Mouse (Mus musculus) liver (tissue): ENCODE results near the gene Xpo6.

ENCODE experiments used
- DNase-seq: peaks from one replicate; pipeline ENCODE4 v3.0.0-alpha.2; 2020; ENCODE audit warnings: mixed read lengths

Xpo6 gene

GRCm38 (mm10) chr7:126191471-126191870 is 8.8 kb downstream of the Xpo6 start:
- no peak for DNase-seq

- no peak for DNase-seq
These were observed 10.8 kb downstream of the Xpo6 start for GRCm38 (mm10) chr7:126189517-126189916.

DNA sequence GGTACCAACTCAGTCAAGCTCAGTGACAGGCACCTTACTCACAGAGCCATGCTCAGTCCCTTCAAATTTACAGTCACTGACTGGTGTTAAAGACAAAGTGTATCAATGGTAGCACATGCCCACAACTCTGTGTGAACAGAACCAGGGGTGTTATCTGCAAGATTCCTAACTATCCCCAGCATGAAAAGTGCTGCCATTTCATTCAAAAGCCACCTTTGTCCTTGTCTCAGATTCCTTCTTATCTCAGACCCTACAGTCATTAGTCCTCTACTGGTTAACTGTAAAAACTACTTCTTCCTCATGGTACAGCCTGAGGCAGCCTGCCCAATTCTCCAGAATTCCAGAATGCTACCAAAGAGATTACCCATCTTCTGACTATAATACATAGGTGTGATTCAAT is 14.3 kb downstream of the Xpo6 start:
- no peak for DNase-seq

- DNase-seq: no peak
These were observed 16.7 kb downstream of the Xpo6 start for GRCm38 (mm10) chr7:126183583-126183982.

- no peak for DNase-seq
These were observed 18.8 kb downstream of the Xpo6 start for GRCm38 (mm10) chr7:126181487-126181886.

GRCm38 (mm10) chr7:126180956-126181355 is 19.3 kb downstream of the Xpo6 start:
- DNase-seq: peak; percentile 31

GRCm38 (mm10) chr7:126178804-126179203 is 21.5 kb downstream of the Xpo6 start:
- DNase-seq: no peak

GRCm38 (mm10) chr7:126175999-126176398 is 24.3 kb downstream of the Xpo6 start:
- no peak for DNase-seq

GRCm38 (mm10) chr7:126175456-126175855 is 24.8 kb downstream of the Xpo6 start:
- no peak for DNase-seq

DNA sequence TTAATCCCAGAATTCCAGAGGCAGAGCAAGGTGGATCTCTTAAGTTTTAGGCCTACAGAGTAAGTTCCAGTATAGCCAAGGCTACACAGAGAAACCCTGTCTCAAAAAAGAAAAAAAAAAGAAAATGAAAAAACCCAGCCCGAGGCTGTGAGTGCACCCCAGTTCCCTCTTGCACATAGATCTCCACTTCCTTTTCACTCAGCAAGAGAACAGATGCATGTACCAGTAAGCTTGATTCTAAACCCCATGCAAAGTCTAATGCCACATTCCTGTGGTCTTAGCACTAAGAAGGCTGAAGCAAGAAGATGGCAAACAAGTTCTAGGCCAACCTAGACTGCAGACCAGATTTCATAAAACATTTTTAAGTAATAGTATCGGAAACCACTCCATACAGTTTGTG is 25.4 kb downstream of the Xpo6 start:
- no peak for DNase-seq

GRCm38 (mm10) chr7:126172001-126172400 is 28.3 kb downstream of the Xpo6 start:
- no peak for DNase-seq

DNA sequence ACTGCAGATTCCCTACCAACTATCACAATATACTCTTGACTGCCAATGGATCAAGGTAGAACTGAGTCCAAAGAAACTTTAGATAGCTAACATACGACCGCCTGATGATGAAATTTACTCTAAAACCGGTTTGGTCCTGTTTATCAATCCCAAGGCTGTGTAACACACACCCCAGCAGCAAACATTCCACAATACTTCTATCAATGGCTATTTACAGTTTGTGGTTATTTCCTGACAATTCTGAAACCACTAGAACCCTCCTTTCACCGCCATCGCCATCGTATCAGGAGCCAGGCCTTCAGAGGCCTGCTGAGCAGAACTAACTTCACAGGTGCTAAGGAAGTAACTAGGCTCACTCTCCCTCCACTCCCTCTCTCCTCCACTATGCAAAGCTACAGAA is 31.7 kb downstream of the Xpo6 start:
- no peak for DNase-seq

- DNase-seq: peak; percentile 20
These were observed 32.9 kb downstream of the Xpo6 start for GRCm38 (mm10) chr7:126167426-126167825.

GRCm38 (mm10) chr7:126166571-126166970 is 33.7 kb downstream of the Xpo6 start:
- no peak for DNase-seq

- no peak for DNase-seq
These were observed 42.1 kb downstream of the Xpo6 start for GRCm38 (mm10) chr7:126158238-126158637.

DNA sequence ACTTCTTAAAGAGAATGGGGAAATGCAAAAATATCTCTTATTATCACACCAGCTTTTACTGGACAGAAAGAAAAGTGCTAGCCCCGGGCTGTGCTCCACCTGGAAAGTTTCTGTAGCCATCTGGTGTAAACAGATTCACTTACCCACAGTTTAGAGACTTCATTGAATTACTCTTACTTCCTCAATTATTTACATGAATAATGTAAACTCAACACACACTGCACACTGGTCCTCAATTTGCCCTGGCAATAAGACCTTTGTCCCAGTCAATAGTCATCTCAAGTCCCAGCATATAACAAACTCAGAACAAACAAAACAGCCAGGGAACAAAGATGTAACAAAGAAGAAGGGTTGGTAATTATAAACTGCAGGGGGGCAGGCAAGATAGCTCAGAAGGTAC is 44.6 kb downstream of the Xpo6 start:
- DNase-seq: no peak

DNA sequence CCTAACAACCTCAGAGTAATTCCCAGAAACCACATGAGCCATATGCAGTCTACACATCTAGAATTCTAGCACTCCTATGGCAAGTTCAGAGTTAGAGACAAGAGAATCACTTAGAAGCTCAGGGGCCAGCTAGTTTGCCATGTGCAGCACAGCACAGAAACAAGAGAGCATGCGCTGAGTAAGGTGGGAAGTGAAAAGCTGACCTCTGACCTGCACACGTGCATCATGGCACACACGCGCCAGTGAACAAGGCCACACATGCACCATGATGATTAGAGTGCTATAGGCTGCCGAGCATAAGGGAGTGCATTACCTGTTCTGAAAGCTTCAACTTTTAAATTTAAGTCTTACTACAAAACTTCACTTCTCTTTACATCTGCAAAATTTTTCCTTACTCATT is 45.6 kb downstream of the Xpo6 start:
- DNase-seq: no peak

DNA sequence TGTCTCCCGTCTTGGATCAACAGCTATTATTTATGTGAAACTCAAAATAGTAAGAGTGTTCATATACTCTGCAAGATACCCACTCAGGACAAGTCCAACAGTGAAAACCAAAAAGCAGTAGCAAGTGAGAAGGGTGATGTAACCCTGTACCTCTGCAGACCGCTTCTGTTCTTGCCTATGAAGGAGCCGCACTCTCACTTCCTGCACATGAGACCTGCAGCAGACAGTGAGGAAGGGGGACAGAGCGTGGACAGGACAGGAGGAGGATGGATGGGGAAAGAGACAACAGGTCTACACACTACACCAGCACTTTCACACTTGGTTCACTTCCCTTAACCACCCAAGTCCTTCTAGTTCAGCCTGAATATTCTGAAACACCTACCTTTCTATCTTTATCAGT is 48.0 kb downstream of the Xpo6 start:
- DNase-seq: no peak

- DNase-seq: no peak
These were observed 54.1 kb downstream of the Xpo6 start for GRCm38 (mm10) chr7:126146156-126146555.

- no peak for DNase-seq
These were observed 55.9 kb downstream of the Xpo6 start for GRCm38 (mm10) chr7:126144364-126144763.

DNA sequence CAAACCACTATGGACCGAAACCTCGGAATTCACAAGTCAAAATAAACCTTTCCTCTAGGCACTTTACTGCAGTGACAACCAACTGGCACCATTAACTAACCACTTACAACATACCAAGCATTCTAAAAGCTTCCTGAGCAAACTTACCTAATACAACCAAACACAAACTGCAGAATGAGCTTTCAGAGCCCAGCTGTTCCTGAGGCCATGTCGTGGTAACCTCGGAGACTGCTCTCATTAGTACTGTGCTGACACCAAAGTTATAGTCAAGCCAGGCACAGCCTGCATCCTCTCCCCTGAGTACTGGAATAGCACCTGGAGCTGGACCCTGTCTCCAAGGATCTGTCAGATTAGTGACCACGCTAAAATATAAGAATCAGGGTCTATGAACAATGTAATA is 62.5 kb downstream of the Xpo6 start:
- DNase-seq: no peak

GRCm38 (mm10) chr7:126135391-126135790 is 64.9 kb downstream of the Xpo6 start:
- DNase-seq: no peak

- no peak for DNase-seq
These were observed 65.5 kb downstream of the Xpo6 start for GRCm38 (mm10) chr7:126134634-126135321.

DNA sequence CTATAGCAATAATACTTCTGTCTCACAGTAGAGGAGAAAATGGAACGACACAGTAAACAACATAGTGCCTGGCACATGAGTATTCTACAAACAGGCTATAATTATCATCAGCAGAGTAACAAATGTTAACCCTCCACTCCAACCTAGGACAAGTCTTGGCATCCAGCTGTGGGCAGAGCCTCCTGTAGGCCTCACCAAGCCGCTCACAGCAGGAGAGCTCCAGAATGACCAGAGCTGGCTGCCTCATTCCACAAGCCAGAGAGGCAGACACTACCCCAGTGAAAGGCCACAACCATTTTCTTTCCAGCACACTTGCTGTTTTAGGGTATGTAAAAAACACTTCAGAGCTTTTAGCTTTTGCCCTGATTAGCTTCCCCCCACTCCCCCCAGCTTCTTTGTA is 72.6 kb downstream of the Xpo6 start:
- no peak for DNase-seq

GRCm38 (mm10) chr7:126126502-126126901 is 73.8 kb downstream of the Xpo6 start:
- peak; percentile 23 for DNase-seq
